In genomic region chr11:97279405-97280215, GRCm38 (mm10) we compare ENCODE assay signal across 8 mouse cellular contexts. TPM values are rescaled to one million over a fixed set of nuclear protein-coding genes. Genes with fewer than 3 reads are reported as not detected.
DNase-seq lines count a peak whose midpoint lies in the region; ATAC-seq lines count a peak whose summit lies in the region.

No protein-coding gene starts in this region.

- no peaks in the 10 kb centered on the region for H3K36me3 ChIP-seq in hindbrain, embryonic 13.5 days

- WGBS in hindbrain, embryonic 13.5 days: under 1% methylated on average over 41 of the region's 64 CpGs

- no peaks in the 10 kb centered on the region for H3K9me3 ChIP-seq in hindbrain, embryonic 13.5 days

- H3K4me2 ChIP-seq in hindbrain, embryonic 13.5 days: peak overlapping the region; percentile 78

- H3K4me1 ChIP-seq in hindbrain, embryonic 13.5 days (replicated peaks): peaks cover 27% of the 10 kb centered on the region

- peak overlapping the region; percentile 100 for H3K9ac ChIP-seq in hindbrain, embryonic 13.5 days

- DNase-seq in T-cell, adult 2 months (ENCODE audit: low spot score): peak; percentile 12
- DNase-seq in cerebellum, postnatal 10 days: peak; percentile 82 to 85
- peak; percentile 36 to 37 for DNase-seq in frontal cortex, postnatal 14 days (ENCODE audit: low spot score in 2 of 2)
- peak; percentile 27 for DNase-seq in left cerebral cortex, adult 11 months (ENCODE audit: low spot score)
- peak; percentile 59 for DNase-seq in lung, postnatal 36 days
- peak; percentile 81 for DNase-seq in retina, postnatal 7 days (ENCODE audit: low read depth, low spot score)
- DNase-seq in yolk sac, embryonic 10.5 days (ENCODE audit: low spot score): peak; percentile 90

- H3K27ac ChIP-seq in hindbrain, embryonic 13.5 days: peak overlapping the region; percentile 100

- peak; percentile 88 for ATAC-seq in hindbrain, embryonic 13.5 days (ENCODE audit: low FRiP score)

- H3K4me3 ChIP-seq in hindbrain, embryonic 13.5 days: peak overlapping the region; percentile 99

- H3K27me3 ChIP-seq in hindbrain, embryonic 13.5 days: no peaks in the 10 kb centered on the region

RNA-seq across cellular contexts. Expression of gene Npepps, which starts 0.8 kb away (rescaled TPM):
- polyA plus RNA-seq in hindbrain, embryonic 13.5 days (2015; fragmentation: Nextera tagmentation; extraction: Ambion mirVana): 154 and 156 TPM in 2 replicates

RNA-seq across cellular contexts. Expression of gene Mrpl45, which starts 35.9 kb away (rescaled TPM):
- 38.4 and 39.0 TPM in 2 replicates for polyA plus RNA-seq in hindbrain, embryonic 13.5 days (2015; fragmentation: Nextera tagmentation; extraction: Ambion mirVana)

Comparison
In these comparisons a context has a peak if more than half of its experiments do, and no peak if none do; other contexts are left out.
1. Peak in every context shown above with its lines: DNase-seq, ATAC-seq, H3K4me3 ChIP-seq and H3K27ac ChIP-seq.
2. DNase-seq: peak in every context shown above with its lines; median percentile 90 in yolk sac, embryonic 10.5 days; 84 in cerebellum, postnatal 10 days; 81 in retina, postnatal 7 days; 59 in lung, postnatal 36 days; 36 in frontal cortex, postnatal 14 days; 27 in left cerebral cortex, adult 11 months; 12 in T-cell, adult 2 months.